Mouse (Mus musculus): ENCODE data around the gene Rnpepl1. TPM values are rescaled to one million over a fixed set of nuclear protein-coding genes. Genes with fewer than 3 reads are reported as not detected.
"Not testable (repeated sequence)": the region's sequence is repeated elsewhere in the genome, so short reads cannot be mapped to it uniquely, and the experiment has no call there.

Gene Rnpepl1
- polyA plus RNA-seq, 1 experiment: 62.1 TPM

DNA sequence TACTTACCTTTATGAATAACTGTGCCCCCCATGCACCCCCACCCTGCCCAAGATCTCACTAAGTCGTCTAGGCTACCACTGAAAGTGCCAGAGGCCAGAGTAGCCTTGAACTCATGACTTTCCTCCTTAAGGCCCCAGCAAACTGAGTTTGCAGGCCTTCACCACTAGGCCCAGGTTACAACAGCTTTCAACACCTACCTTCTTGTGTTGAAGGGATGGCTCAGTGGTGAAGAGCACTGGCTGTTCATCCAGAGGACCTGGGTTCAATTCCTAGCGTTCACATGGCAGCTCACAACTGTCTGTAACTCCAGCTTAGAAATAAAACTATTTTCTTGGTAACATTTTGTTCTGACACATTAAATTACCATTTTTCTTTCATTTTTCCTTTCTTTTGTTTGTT is 43.1 kb downstream of the Rnpepl1 start:
- H3K27ac ChIP-seq (ENCODE audit: control insufficient read depth, insufficient read depth, low read depth, low read length, poor library complexity): no peak overlapping the region
- WGBS: 74% methylated on average over 2 of the region's 2 CpGs
- H3K4me3 ChIP-seq (replicated peaks; ENCODE audit: control insufficient read depth, low read depth, low read length): no peak overlapping the region
- no peaks in the 10 kb centered on the region; the same call in 1 of the 2 replicates for H3K4me1 ChIP-seq (ENCODE audit: control insufficient read depth, insufficient read depth, low read length)
- TF ChIP-seq POLR2A (IDR thresholded peaks at IDR 0.05; ENCODE audit: borderline replicate concordance, control insufficient read depth, low read depth, low read length): no peak
- TF ChIP-seq CTCF (IDR thresholded peaks at IDR 0.05; ENCODE audit: control insufficient read depth, insufficient read depth, low read length): no peak

GRCm38 (mm10) chr1:92956571-92957335 is 46.2 kb downstream of the Rnpepl1 start:
- WGBS: 2% methylated on average over 11 of the region's 11 CpGs
- not testable (repeated sequence) for H3K4me1 ChIP-seq (ENCODE audit: control insufficient read depth, insufficient read depth, low read length); H3K27ac ChIP-seq (ENCODE audit: control insufficient read depth, insufficient read depth, low read depth, low read length, poor library complexity); H3K4me3 ChIP-seq (replicated peaks; ENCODE audit: control insufficient read depth, low read depth, low read length)
- TF ChIP-seq CTCF (IDR thresholded peaks at IDR 0.05; ENCODE audit: control insufficient read depth, insufficient read depth, low read length): peak; percentile 28; the same call in 1 of the 2 replicates

DNA sequence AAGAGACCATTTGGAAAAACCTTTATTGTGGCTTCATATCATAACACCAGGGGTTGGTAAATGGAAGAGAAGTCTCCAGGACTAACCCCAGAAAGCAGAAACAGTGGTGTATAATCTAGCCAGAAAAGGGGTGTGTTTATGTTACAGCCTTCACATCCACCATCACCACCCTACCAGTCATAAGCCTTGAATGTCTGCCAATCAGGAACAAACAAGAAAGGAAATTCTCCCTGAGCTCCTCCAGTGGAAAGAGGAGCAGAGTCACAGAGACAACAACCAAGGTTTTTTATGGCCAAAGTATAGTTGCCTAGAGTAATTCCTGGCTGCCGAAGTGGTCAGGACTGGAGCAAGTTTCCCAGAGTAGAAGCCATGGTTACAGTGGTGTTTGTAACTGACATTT is 48.4 kb downstream of the Rnpepl1 start:
- TF ChIP-seq CTCF (IDR thresholded peaks at IDR 0.05; ENCODE audit: control insufficient read depth, insufficient read depth, low read length) (no peak), POLR2A (IDR thresholded peaks at IDR 0.05; ENCODE audit: borderline replicate concordance, control insufficient read depth, low read depth, low read length) (no peak)
- H3K4me3 ChIP-seq (replicated peaks; ENCODE audit: control insufficient read depth, low read depth, low read length): no peak overlapping the region
- WGBS: 81% methylated on average over 1 of the region's 1 CpGs
- no peak overlapping the region for H3K27ac ChIP-seq (ENCODE audit: control insufficient read depth, insufficient read depth, low read depth, low read length, poor library complexity)
- H3K4me1 ChIP-seq (ENCODE audit: control insufficient read depth, insufficient read depth, low read length): no peaks in the 10 kb centered on the region; the same call in 1 of the 2 replicates

GRCm38 (mm10) chr1:92970791-92971190 is 60.2 kb downstream of the Rnpepl1 start:
- not testable (repeated sequence) for H3K4me3 ChIP-seq (replicated peaks; ENCODE audit: control insufficient read depth, low read depth, low read length); H3K27ac ChIP-seq (ENCODE audit: control insufficient read depth, insufficient read depth, low read depth, low read length, poor library complexity); H3K4me1 ChIP-seq (ENCODE audit: control insufficient read depth, insufficient read depth, low read length)
- WGBS: 79% methylated on average over 6 of the region's 6 CpGs

DNA sequence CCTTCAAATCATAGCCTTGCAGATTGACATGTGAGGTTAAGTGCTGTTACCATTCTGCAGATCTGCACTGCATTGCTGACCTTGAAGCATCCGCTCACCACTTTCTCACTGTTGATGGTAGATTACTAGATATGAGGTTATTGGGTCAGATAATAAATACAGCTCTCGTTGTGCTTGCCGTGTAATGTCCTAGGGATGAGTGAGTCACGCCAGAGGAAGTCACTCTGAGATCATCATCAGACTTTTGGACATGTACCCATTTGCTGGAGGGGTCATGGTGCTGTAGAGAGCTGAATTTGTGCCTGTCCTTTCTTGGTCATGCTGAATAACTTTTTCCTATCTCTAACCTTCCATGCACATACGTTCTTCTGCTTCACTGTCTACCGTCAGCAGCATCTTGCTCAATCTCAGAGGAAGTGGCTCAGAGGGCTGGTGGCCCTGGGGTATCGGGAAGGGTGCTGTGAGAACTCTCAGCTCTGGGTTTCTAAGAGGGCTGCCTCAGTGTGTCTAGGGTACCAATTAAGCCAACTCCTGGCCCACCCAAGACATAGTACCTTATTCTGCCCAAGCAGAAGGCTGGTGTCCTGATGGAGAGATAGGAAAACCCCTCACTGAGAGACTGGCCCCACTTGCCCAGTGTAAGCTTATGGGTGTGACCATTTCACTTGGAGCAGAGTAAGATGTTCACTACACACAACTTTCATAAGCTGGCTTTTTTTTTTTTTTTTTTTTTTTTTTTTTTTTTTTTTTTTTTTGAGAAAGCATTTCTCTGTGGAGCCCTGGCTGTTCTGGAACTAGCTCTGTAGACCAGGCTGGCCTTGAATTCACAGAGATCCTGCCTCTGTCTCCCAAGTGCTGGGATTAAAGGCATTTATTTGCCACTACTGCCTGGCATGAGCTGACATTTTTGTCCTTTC is 61.6 kb downstream of the Rnpepl1 start:
- 35% methylated on average over 7 of the region's 7 CpGs for WGBS
- Histone ChIP-seq H3K4me1 (ENCODE audit: control insufficient read depth, insufficient read depth, low read length) (no peaks in the 10 kb centered on the region; the same call in 1 of the 2 replicates), H3K4me3 (replicated peaks; ENCODE audit: control insufficient read depth, low read depth, low read length) (no peak overlapping the region), H3K27ac (ENCODE audit: control insufficient read depth, insufficient read depth, low read depth, low read length, poor library complexity) (peak overlapping the region; percentile 65; the same call in 1 of the 2 replicates)
- no peak for TF ChIP-seq CTCF (IDR thresholded peaks at IDR 0.05; ENCODE audit: control insufficient read depth, insufficient read depth, low read length)
- no peak for TF ChIP-seq POLR2A (IDR thresholded peaks at IDR 0.05; ENCODE audit: borderline replicate concordance, control insufficient read depth, low read depth, low read length)

- WGBS: 0% methylated on average over 1 of the region's 1 CpGs
- no peaks in the 10 kb centered on the region; the same call in none of the 2 replicates for H3K4me1 ChIP-seq (ENCODE audit: control insufficient read depth, insufficient read depth, low read length)
- TF ChIP-seq CTCF (IDR thresholded peaks at IDR 0.05; ENCODE audit: control insufficient read depth, insufficient read depth, low read length) (no peak), POLR2A (IDR thresholded peaks at IDR 0.05; ENCODE audit: borderline replicate concordance, control insufficient read depth, low read depth, low read length) (no peak)
- peak overlapping the region; percentile 59 for H3K27ac ChIP-seq (ENCODE audit: control insufficient read depth, insufficient read depth, low read depth, low read length, poor library complexity)
- no peak overlapping the region for H3K4me3 ChIP-seq (replicated peaks; ENCODE audit: control insufficient read depth, low read depth, low read length)
Observed at GRCm38 (mm10) chr1:92972854-92973253, 62.3 kb downstream of the Rnpepl1 start.

Other genes with a start within 250 kb of the Rnpepl1 start
- gene Gpc1, start 79.1 kb upstream of the Rnpepl1 start, polyA plus RNA-seq (2011; ENCODE audit: insufficient read depth, insufficient read length, low replicate concordance, missing spikeins): 9.3 and 21.8 TPM in 2 replicates
- not detected in 2 replicates for gene Ankmy1, start 7.9 kb upstream of the Rnpepl1 start, polyA plus RNA-seq (2011; ENCODE audit: insufficient read depth, insufficient read length, low replicate concordance, missing spikeins)
- 9.2 and 9.3 TPM in 2 replicates for gene Dusp28, start 3.8 kb upstream of the Rnpepl1 start, polyA plus RNA-seq (2011; ENCODE audit: insufficient read depth, insufficient read length, low replicate concordance, missing spikeins)
- gene Capn10, start 23.6 kb downstream of the Rnpepl1 start, polyA plus RNA-seq (2011; ENCODE audit: insufficient read depth, insufficient read length, low replicate concordance, missing spikeins): 5.4 and 15.5 TPM in 2 replicates
- gene Gpr35, start 40.1 kb downstream of the Rnpepl1 start, polyA plus RNA-seq (2011; ENCODE audit: insufficient read depth, insufficient read length, low replicate concordance, missing spikeins): 0.49 and 5.0 TPM in 2 replicates
- gene Aqp12, start 95.6 kb downstream of the Rnpepl1 start, polyA plus RNA-seq (2011; ENCODE audit: insufficient read depth, insufficient read length, low replicate concordance, missing spikeins): not detected in 2 replicates
- 0.13 and 2.2 TPM in 2 replicates for gene Kif1a, start 191.2 kb downstream of the Rnpepl1 start, polyA plus RNA-seq (2011; ENCODE audit: insufficient read depth, insufficient read length, low replicate concordance, missing spikeins)
- gene Agxt, start 224.5 kb downstream of the Rnpepl1 start, polyA plus RNA-seq (2011; ENCODE audit: insufficient read depth, insufficient read length, low replicate concordance, missing spikeins): not detected in 2 replicates

Data from bone marrow, adult 2 months (tissue).